Mouse (Mus musculus) heart, embryonic 14.5 days (tissue): ENCODE results near the gene Atf7. TPM values are rescaled to one million over a fixed set of nuclear protein-coding genes. Genes with fewer than 3 reads are reported as not detected.

ENCODE experiments used
- ATAC-seq: fragments of 200-750 bp; cut with Nextera tagmentation; 2 replicates; pipeline ENCODE4 v1.8.0; 2017; ENCODE audit warnings: low read depth, moderate TSS enrichment; ENCODE audit not compliant: insufficient number of reproducible peaks, insufficient read depth, low FRiP score
- H3K27ac ChIP-seq, 2 experiments: fragments of 200-500 bp in 1 of 2; fragments of 300-500 bp in 1 of 2; sonication (generic) in 1 of 2; replicated peaks in 1 of 2; 2 replicates each; pipeline ENCODE4 v1.5.1; 2012 to 2014; ENCODE audit warnings: low read depth in 2 of 2, low read length in 2 of 2, control low read depth in 1 of 2, mild to moderate bottlenecking in 1 of 2, mixed read lengths in 1 of 2; ENCODE audit not compliant: control insufficient read depth in 1 of 2, insufficient read depth in 1 of 2
- H3K27me3 ChIP-seq: fragments of 300-500 bp; sonication (generic); 2 replicates; pipeline ENCODE4 v1.6.1; 2014; ENCODE audit warnings: mild to moderate bottlenecking, low read length, control low read depth; ENCODE audit not compliant: control insufficient read depth, insufficient read depth
- H3K36me3 ChIP-seq: fragments of 300-500 bp; sonication (generic); 2 replicates; pipeline ENCODE4 v1.6.1; 2014; ENCODE audit warnings: mild to moderate bottlenecking, control low read depth, low read length, mixed read lengths; ENCODE audit not compliant: control insufficient read depth, insufficient read depth
- H3K4me1 ChIP-seq, 2 experiments: fragments of 200-500 bp in 1 of 2; fragments of 300-500 bp in 1 of 2; sonication (generic) in 1 of 2; 2 replicates each; pipeline ENCODE4 v1.6.1; 2012 to 2014; ENCODE audit warnings: low read length in 2 of 2, control low read depth in 1 of 2, mixed read lengths in 1 of 2; ENCODE audit not compliant: control insufficient read depth in 2 of 2, insufficient read depth in 2 of 2
- H3K4me2 ChIP-seq: fragments of 300-500 bp; sonication (generic); 2 replicates; pipeline ENCODE4 v1.6.1; 2014; ENCODE audit warnings: mild to moderate bottlenecking, low read length
- H3K4me3 ChIP-seq, 2 experiments: fragments of 200-500 bp in 1 of 2; fragments of 300-500 bp in 1 of 2; sonication (generic) in 1 of 2; 2 replicates each; pipeline ENCODE4 v1.5.1; 2012 to 2014; ENCODE audit warnings: low read length in 2 of 2, mild to moderate bottlenecking in 2 of 2, control low read depth in 1 of 2, low read depth in 1 of 2, moderate library complexity in 1 of 2; ENCODE audit not compliant: control insufficient read depth in 1 of 2, insufficient read depth in 1 of 2
- H3K9ac ChIP-seq: fragments of 300-500 bp; sonication (generic); 2 replicates; pipeline ENCODE4 v1.6.1; 2014; ENCODE audit warnings: mild to moderate bottlenecking, low read length
- H3K9me3 ChIP-seq: fragments of 300-500 bp; sonication (generic); 2 replicates; pipeline ENCODE4 v1.6.1; 2016; ENCODE audit warnings: low read length, control low read depth; ENCODE audit not compliant: control insufficient read depth
- WGBS: fragments of 180-500 bp; shearing (Covaris S2); extraction: QIAGEN DNeasy Blood & Tissue Kit; methylation state at CpG from one replicate; pipeline ENCODE4 v1.1.7; 2014; 5-methylcytosine and 5-hydroxymethylcytosine counted together
- polyA plus RNA-seq: library from polyadenylated mRNA; unstranded; fragments of >200 nt; fragmentation: Nextera tagmentation; extraction: Ambion mirVana; gene quantifications from 2 replicates; pipeline ENCODE4 v1.2.1, GENCODE M21; 2014

Gene Atf7
- polyA plus RNA-seq, 1 experiment from 2014 or later: 29.7 TPM

- Histone ChIP-seq H3K36me3 (peaks cover 5% of the 10 kb centered on the region), H3K9me3 (no peaks in the 10 kb centered on the region), H3K4me3 (peak overlapping the region; percentile 55 to 74), H3K27me3 (no peaks in the 10 kb centered on the region), H3K4me2 (peak overlapping the region; percentile 82), H3K27ac (peak overlapping the region; percentile 73 to 75), H3K9ac (peak overlapping the region; percentile 72), H3K4me1 (peaks cover 14 to 23% of the 10 kb centered on the region in 2 experiments)
- ATAC-seq: peak; percentile 54; the same call in 1 of the 2 replicates
- WGBS: 4% methylated on average over 9 of the region's 9 CpGs
Measured at GRCm38 (mm10) chr15:102510110-102510509, 115.2 kb downstream of the Atf7 start.

- Histone ChIP-seq H3K36me3 (peaks cover 22% of the 10 kb centered on the region), H3K9ac (no peak overlapping the region), H3K9me3 (no peaks in the 10 kb centered on the region), H3K27me3 (no peaks in the 10 kb centered on the region), H3K4me1 (peaks cover 14 to 24% of the 10 kb centered on the region in 2 experiments), H3K4me2 (no peak overlapping the region), H3K27ac (no peak overlapping the region), H3K4me3 (no peak overlapping the region)
- no peak for ATAC-seq
- WGBS: 83% methylated on average over 3 of the region's 3 CpGs
Measured at GRCm38 (mm10) chr15:102508336-102508735, 116.9 kb downstream of the Atf7 start.

- Histone ChIP-seq H3K4me1 (peaks cover 14 to 24% of the 10 kb centered on the region in 2 experiments), H3K4me2 (no peak overlapping the region), H3K27me3 (no peaks in the 10 kb centered on the region), H3K36me3 (peaks cover 30% of the 10 kb centered on the region), H3K9me3 (no peaks in the 10 kb centered on the region), H3K4me3 (no peak overlapping the region), H3K27ac (no peak overlapping the region), H3K9ac (no peak overlapping the region)
- ATAC-seq: no peak
Measured at GRCm38 (mm10) chr15:102507561-102507960, 117.7 kb downstream of the Atf7 start.

GRCm38 (mm10) chr15:102506864-102507263 lies 118.4 kb downstream of the Atf7 start:
- no peaks in the 10 kb centered on the region for H3K9me3 ChIP-seq
- H3K4me3 ChIP-seq: no peak overlapping the region
- 90% methylated on average over 1 of the region's 1 CpGs for WGBS
- no peak overlapping the region for H3K27ac ChIP-seq
- no peak overlapping the region for H3K9ac ChIP-seq
- no peak for ATAC-seq
- H3K4me1 ChIP-seq: peaks cover 14 to 24% of the 10 kb centered on the region in 2 experiments
- H3K27me3 ChIP-seq: no peaks in the 10 kb centered on the region
- no peak overlapping the region for H3K4me2 ChIP-seq
- H3K36me3 ChIP-seq: peaks cover 37% of the 10 kb centered on the region

GRCm38 (mm10) chr15:102506464-102506830 lies 118.8 kb downstream of the Atf7 start:
- H3K4me2 ChIP-seq: no peak overlapping the region
- no peak overlapping the region for H3K27ac ChIP-seq
- WGBS: 52% methylated on average over 2 of the region's 2 CpGs

GRCm38 (mm10) chr15:102505770-102506463 lies 119.3 kb downstream of the Atf7 start:
- 70% methylated on average over 9 of the region's 9 CpGs for WGBS
- Histone ChIP-seq H3K9me3 (no peaks in the 10 kb centered on the region), H3K27me3 (no peaks in the 10 kb centered on the region), H3K4me3 (no peak overlapping the region), H3K27ac (no peak overlapping the region), H3K4me1 (peaks cover 10 to 14% of the 10 kb centered on the region in 2 experiments; a peak in 3 of 4 replicates), H3K36me3 (peaks cover 46% of the 10 kb centered on the region), H3K9ac (no peak overlapping the region), H3K4me2 (no peak overlapping the region)
- no peak for ATAC-seq

More at GRCm38 (mm10) chr15:102506464-102506830, 118.8 kb downstream of the Atf7 start:
- H3K36me3 ChIP-seq: peaks cover 41% of the 10 kb centered on the region
- ATAC-seq: no peak
- H3K4me1 ChIP-seq: peaks cover 13 to 20% of the 10 kb centered on the region in 2 experiments
- no peak overlapping the region for H3K4me3 ChIP-seq
- H3K27me3 ChIP-seq: no peaks in the 10 kb centered on the region
- no peaks in the 10 kb centered on the region for H3K9me3 ChIP-seq
- H3K9ac ChIP-seq: no peak overlapping the region

GRCm38 (mm10) chr15:102505073-102505769 lies 120.0 kb downstream of the Atf7 start:
- Histone ChIP-seq H3K27me3 (no peaks in the 10 kb centered on the region), H3K9me3 (no peaks in the 10 kb centered on the region), H3K36me3 (peaks cover 53% of the 10 kb centered on the region), H3K9ac (no peak overlapping the region), H3K4me3 (no peak overlapping the region), H3K4me1 (peaks cover 9 to 12% of the 10 kb centered on the region in 2 experiments; a peak in 3 of 4 replicates), H3K27ac (0 out of 4 replicates have a peak overlapping the region, but pooled peaks of 1 of the 2 experiments have one; percentile 28), H3K4me2 (no peak overlapping the region)
- ATAC-seq: no peak
- 69% methylated on average over 12 of the region's 12 CpGs for WGBS
